17 mouse cellular contexts compared by ENCODE assay signal in genomic region chr12:70652751-70653150, GRCm38 (mm10).
A peak's percentile ranks its signal among the peaks of the same experiment; 100 is the strongest.
DNase-seq lines count a peak whose midpoint lies in the region; ATAC-seq and TF ChIP-seq lines count a peak whose summit lies in the region.
"Had no signal": no experiment of that assay in that cellular context is flagged by ENCODE, and none has a peak within 500 bp of the region (broad histone marks: within the 10 kb centered on the region; RNA-seq: fewer than 3 reads in every experiment).

No protein-coding gene starts in this region.

- peaks cover 34% of the 10 kb centered on the region for H3K36me3 ChIP-seq in heart, adult 2 months (ENCODE audit: control insufficient read depth, insufficient read depth, low read length)
- no peaks in the 10 kb centered on the region for H3K36me3 ChIP-seq in liver, adult 2 months (ENCODE audit: control insufficient read depth, insufficient read depth, low read length)
- H3K36me3 ChIP-seq in thymus, adult 2 months (ENCODE audit: control insufficient read depth, insufficient read depth, low read length): no peaks in the 10 kb centered on the region
- no peaks in the 10 kb centered on the region for H3K36me3 ChIP-seq in stomach, postnatal 0 days (ENCODE audit: control insufficient read depth, insufficient read depth, low read length)
- H3K36me3 ChIP-seq in hindbrain, embryonic 14.5 days (replicated peaks; ENCODE audit: control insufficient read depth, insufficient read depth): no peaks in the 10 kb centered on the region
- H3K36me3 ChIP-seq: embryonic facial prominence, embryonic 13.5 days; heart, embryonic 12.5 days; limb, embryonic 13.5 days had no signal

- no peaks in the 10 kb centered on the region for H3K79me2 ChIP-seq in heart, adult 2 months (replicated peaks; ENCODE audit: control insufficient read depth, insufficient read depth, low read length)
- no peaks in the 10 kb centered on the region for H3K79me2 ChIP-seq in liver, adult 2 months (ENCODE audit: control insufficient read depth, insufficient read depth, low read length)

- TF ChIP-seq EP300 in heart, adult 2 months (IDR thresholded peaks at IDR 0.05; ENCODE audit: insufficient read depth, low read depth, low read length): no peak
- no peak for TF ChIP-seq EP300 in stomach, postnatal 0 days (optimal IDR thresholded peaks at IDR 0.05)

- ATAC-seq in stomach, postnatal 0 days (ENCODE audit: low FRiP score, low TSS enrichment): no peak
- no peak for ATAC-seq in hindbrain, embryonic 14.5 days (ENCODE audit: low FRiP score)

- no peak overlapping the region for H3K4me2 ChIP-seq in stomach, postnatal 0 days (replicated peaks; ENCODE audit: low read depth)
- H3K4me2 ChIP-seq in hindbrain, embryonic 14.5 days (replicated peaks): no peak overlapping the region
- H3K4me2 ChIP-seq: embryonic facial prominence, embryonic 13.5 days; heart, embryonic 12.5 days; limb, embryonic 13.5 days had no signal

- H3K9me3 ChIP-seq in stomach, postnatal 0 days (ENCODE audit: control insufficient read depth, low read length): no peaks in the 10 kb centered on the region
- no peaks in the 10 kb centered on the region for H3K9me3 ChIP-seq in hindbrain, embryonic 14.5 days (ENCODE audit: control insufficient read depth, low read length)
- H3K9me3 ChIP-seq: embryonic facial prominence, embryonic 13.5 days; limb, embryonic 13.5 days had no signal

- H3K4me1 ChIP-seq in heart, adult 2 months (ENCODE audit: control insufficient read depth, insufficient read depth, low read length): peaks cover 18% of the 10 kb centered on the region
- H3K4me1 ChIP-seq in liver, adult 2 months (ENCODE audit: control insufficient read depth, insufficient read depth, low read length): no peaks in the 10 kb centered on the region
- H3K4me1 ChIP-seq in thymus, adult 2 months (replicated peaks; ENCODE audit: control insufficient read depth, insufficient read depth, low read length): peaks cover 12% of the 10 kb centered on the region
- H3K4me1 ChIP-seq in stomach, postnatal 0 days (replicated peaks; ENCODE audit: control insufficient read depth, insufficient read depth): peaks cover 3% of the 10 kb centered on the region
- H3K4me1 ChIP-seq in hindbrain, embryonic 14.5 days (replicated peaks; ENCODE audit: control insufficient read depth, insufficient read depth, low read length): no peaks in the 10 kb centered on the region

- TF ChIP-seq CTCF in heart, adult 2 months (IDR thresholded peaks at IDR 0.05): peak; percentile 29
- peak; percentile 20; the same call in 1 of the 2 replicates for TF ChIP-seq CTCF in liver, adult 2 months (IDR thresholded peaks at IDR 0.05; ENCODE audit: low read depth, low read length)
- TF ChIP-seq CTCF in thymus, adult 2 months (IDR thresholded peaks at IDR 0.05; ENCODE audit: borderline replicate concordance, control insufficient read depth, extremely low read depth, insufficient read depth, low read length, poor library complexity): 0 out of 2 replicates have a peak, but pooled peaks have one; percentile 13
- TF ChIP-seq CTCF in stomach, postnatal 0 days (IDR thresholded peaks at IDR 0.05; ENCODE audit: low read depth): peak; percentile 48

- intact Hi-C loops in heart, adult 2 months (cut with DNase I): no loop called here

- peak overlapping the region; percentile 38; the same call in 1 of the 2 replicates for H3K27ac ChIP-seq in heart, adult 2 months
- H3K27ac ChIP-seq in liver, adult 2 months (replicated peaks; ENCODE audit: insufficient read depth, low read depth, low read length): no peak overlapping the region
- H3K27ac ChIP-seq in thymus, adult 2 months (ENCODE audit: control insufficient read depth, insufficient read depth, low read length): no peak overlapping the region
- no peak overlapping the region for H3K27ac ChIP-seq in stomach, postnatal 0 days (replicated peaks)
- H3K27ac ChIP-seq in hindbrain, embryonic 14.5 days: no peak overlapping the region
- H3K27ac ChIP-seq: embryonic facial prominence, embryonic 13.5 days; limb, embryonic 13.5 days had no signal

- no peak for DNase-seq in heart, adult 2 months
- DNase-seq in heart, adult 9 months (ENCODE audit: low spot score in 2 of 2): no peak
- DNase-seq in liver, adult 2 months (ENCODE audit: extremely low read depth, low read depth, low spot score): no peak
- no peak for DNase-seq in liver
- DNase-seq in thymus, adult 2 months: no peak
- DNase-seq in thymus, adult 18-20 months: no peak
- no peak for DNase-seq in stomach, postnatal 0 days (ENCODE audit: low spot score)
- no peak for DNase-seq in hindbrain, embryonic 14.5 days (ENCODE audit: low spot score)
- DNase-seq: adrenal gland, postnatal 36 days; B cell, adult 2 months; cerebellum, adult 8-10 months; gastrocnemius, postnatal 36 days; lung, adult 18-20 months; thymus, postnatal 14 days had no signal

- WGBS in heart, adult 2 months: 79% methylated on average over 3 of the region's 3 CpGs
- WGBS in liver, adult 2 months: 82% methylated on average over 3 of the region's 3 CpGs
- WGBS in thymus, adult 2 months: 96% methylated on average over 3 of the region's 3 CpGs
- WGBS in stomach, postnatal 0 days: 85% methylated on average over 3 of the region's 3 CpGs
- 80% methylated on average over 3 of the region's 3 CpGs for WGBS in hindbrain, embryonic 14.5 days

- TF ChIP-seq POLR2A in heart, adult 2 months (IDR thresholded peaks at IDR 0.05; ENCODE audit: insufficient read depth, low read depth, low read length): no peak
- no peak for TF ChIP-seq POLR2A in liver, adult 2 months (IDR thresholded peaks at IDR 0.05; ENCODE audit: extremely low read depth, insufficient read depth, low read length)
- TF ChIP-seq POLR2A in thymus, adult 2 months (IDR thresholded peaks at IDR 0.05; ENCODE audit: control insufficient read depth, extremely low read depth, insufficient read depth, low read length, poor library complexity): no peak

- no peaks in the 10 kb centered on the region for H3K27me3 ChIP-seq in heart, adult 2 months (ENCODE audit: control insufficient read depth, insufficient read depth, low read length)
- no peaks in the 10 kb centered on the region for H3K27me3 ChIP-seq in liver, adult 2 months (ENCODE audit: control insufficient read depth, insufficient read depth, low read length)
- no peaks in the 10 kb centered on the region for H3K27me3 ChIP-seq in thymus, adult 2 months (ENCODE audit: control insufficient read depth, insufficient read depth, low read length)
- H3K27me3 ChIP-seq in stomach, postnatal 0 days (ENCODE audit: control insufficient read depth, insufficient read depth, low read length): no peaks in the 10 kb centered on the region
- H3K27me3 ChIP-seq in hindbrain, embryonic 14.5 days (ENCODE audit: control insufficient read depth, insufficient read depth, low read length): no peaks in the 10 kb centered on the region
- H3K27me3 ChIP-seq: embryonic facial prominence, embryonic 13.5 days; heart, embryonic 12.5 days; limb, embryonic 13.5 days had no signal

- no peak overlapping the region for H3K9ac ChIP-seq in heart, adult 2 months (ENCODE audit: low read depth, low read length)
- no peak overlapping the region for H3K9ac ChIP-seq in liver, adult 2 months (ENCODE audit: low read depth, low read length)
- H3K9ac ChIP-seq in stomach, postnatal 0 days (ENCODE audit: low read length): no peak overlapping the region
- no peak overlapping the region for H3K9ac ChIP-seq in hindbrain, embryonic 14.5 days
- H3K9ac ChIP-seq: embryonic facial prominence, embryonic 13.5 days; heart, embryonic 12.5 days; limb, embryonic 13.5 days had no signal

- no peak overlapping the region for H3K4me3 ChIP-seq in heart, adult 2 months
- no peak overlapping the region for H3K4me3 ChIP-seq in liver, adult 2 months (ENCODE audit: insufficient read depth, low read depth, low read length)
- H3K4me3 ChIP-seq in thymus, adult 2 months (ENCODE audit: control insufficient read depth, insufficient read depth, low read length): no peak overlapping the region
- no peak overlapping the region for H3K4me3 ChIP-seq in stomach, postnatal 0 days (ENCODE audit: low read depth, low read length)
- no peak overlapping the region for H3K4me3 ChIP-seq in hindbrain, embryonic 14.5 days (replicated peaks; ENCODE audit: low read length)
- H3K4me3 ChIP-seq: embryonic facial prominence, embryonic 13.5 days; heart, embryonic 12.5 days; limb, embryonic 13.5 days had no signal
